Mouse (Mus musculus): ENCODE data around the gene Atf1.

- no peak for TF ChIP-seq POLR2A (IDR thresholded peaks at IDR 0.05; ENCODE audit: extremely low read depth, insufficient read depth, low read length)
- no peak for TF ChIP-seq CTCF (IDR thresholded peaks at IDR 0.05; ENCODE audit: low read depth, low read length)
Observed at GRCm38 (mm10) chr15:100288980-100289379, 61.4 kb downstream of the Atf1 start.

Measured in liver, adult 2 months (tissue).